Mouse (Mus musculus): ENCODE data around the gene Cep128. TPM values are rescaled to one million over a fixed set of nuclear protein-coding genes. Genes with fewer than 3 reads are reported as not detected.
A peak's percentile ranks its signal among the peaks of the same experiment; 100 is the strongest.

The Cep128 gene
- 12.9 TPM in 2 replicates for polyA plus RNA-seq (2014; fragmentation: Nextera tagmentation; extraction: Ambion mirVana)

DNA sequence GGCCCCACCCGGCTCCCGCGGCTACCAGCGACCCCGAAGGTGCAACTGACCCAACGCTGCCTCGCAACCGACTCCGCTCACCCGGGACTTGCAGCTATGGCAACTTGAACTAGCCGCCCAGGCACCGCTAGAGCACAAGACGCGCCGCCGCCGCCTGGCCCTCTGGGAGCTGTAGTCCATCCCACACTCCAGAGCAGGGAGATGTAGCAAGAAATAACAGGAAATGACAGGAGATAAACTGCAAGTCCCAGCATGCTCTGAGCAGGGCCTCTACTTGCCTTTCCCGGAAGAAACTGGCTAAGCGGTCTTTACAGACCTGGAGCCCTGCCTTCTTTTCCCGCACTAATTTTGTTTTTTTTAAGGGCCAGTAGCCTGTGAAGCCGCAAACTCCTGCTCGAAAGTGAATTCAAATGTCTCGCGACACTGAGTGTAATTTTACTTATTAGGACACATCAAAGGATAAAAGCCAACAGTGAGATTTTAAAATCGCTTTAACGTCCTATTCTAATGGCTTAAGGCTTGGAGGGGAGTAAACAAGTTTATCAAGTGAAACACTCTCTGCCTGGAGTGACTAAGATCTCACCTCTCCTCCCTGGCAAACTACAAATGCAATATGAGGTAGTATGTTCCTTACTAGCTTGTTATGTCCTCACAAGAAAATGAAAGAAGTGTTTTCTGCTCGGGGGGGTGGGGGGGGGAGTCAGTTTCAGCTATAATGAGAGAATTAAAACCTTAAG lies at the start of gene Cep128, which contains the start of gene Tshr:
Gene Cep128, minus strand, starts transcription at position 129 of the 737 bp plus-strand sequence.
Gene Tshr, plus strand, starts transcription at position 283 of the 737 bp plus-strand sequence.
- no peaks in the 10 kb centered on the region for H3K9me3 ChIP-seq (ENCODE audit: control insufficient read depth, low read length)
- H3K9ac ChIP-seq (ENCODE audit: low read length) = peak within 1 kb of the TSS; percentile 61
- H3K27ac ChIP-seq (ENCODE audit: low read depth, low read length) = no peak within 1 kb of the TSS
- no peaks in the 10 kb centered on the region for H3K36me3 ChIP-seq (ENCODE audit: control insufficient read depth, insufficient read depth, low read length)
- H3K4me3 ChIP-seq (ENCODE audit: low read depth, low read length) = peak within 1 kb of the TSS; percentile 68
- H3K27me3 ChIP-seq (ENCODE audit: control insufficient read depth, insufficient read depth, low read length) = no peaks in the 10 kb centered on the region
- peak within 1 kb of the TSS; percentile 79 for H3K4me2 ChIP-seq (ENCODE audit: low read depth, low read length, severe bottlenecking)
- WGBS = 2% methylated on average over 27 of the region's 27 CpGs
- peak; percentile 100 for ATAC-seq (replicated peaks; ENCODE audit: low FRiP score)
- H3K4me1 ChIP-seq (replicated peaks; ENCODE audit: control insufficient read depth, insufficient read depth, low read length) = no peaks in the 10 kb centered on the region; the same call in 1 of the 2 replicates
- peak; percentile 96 for DNase-seq (ENCODE audit: low spot score)

DNA sequence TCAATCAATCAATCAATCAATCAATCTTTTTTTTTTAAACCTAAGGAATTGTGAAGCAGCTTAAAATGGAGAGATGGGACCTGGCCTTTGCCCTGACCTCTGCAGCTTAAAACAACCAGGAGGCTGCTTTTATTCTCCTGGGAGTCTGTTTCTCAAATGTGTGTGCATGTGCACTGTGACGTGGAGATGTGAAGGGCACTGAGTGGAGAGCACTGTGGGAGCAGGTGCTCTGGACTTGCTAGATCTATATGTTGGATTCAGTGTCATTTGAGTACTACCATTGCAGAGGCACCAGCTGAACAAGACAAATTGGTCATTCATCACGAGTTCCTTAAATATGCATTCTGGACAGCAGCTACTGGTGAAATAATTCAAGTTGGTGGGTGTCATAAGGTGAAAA lies 42.9 kb upstream of the Cep128 start:
- no peak for ATAC-seq (replicated peaks; ENCODE audit: low FRiP score)
- Histone ChIP-seq H3K27me3 (ENCODE audit: control insufficient read depth, insufficient read depth, low read length) (no peaks in the 10 kb centered on the region), H3K4me3 (ENCODE audit: low read depth, low read length) (no peak overlapping the region), H3K36me3 (ENCODE audit: control insufficient read depth, insufficient read depth, low read length) (no peaks in the 10 kb centered on the region), H3K4me1 (replicated peaks; ENCODE audit: control insufficient read depth, insufficient read depth, low read length) (no peaks in the 10 kb centered on the region), H3K9ac (ENCODE audit: low read length) (no peak overlapping the region), H3K27ac (ENCODE audit: low read depth, low read length) (no peak overlapping the region), H3K4me2 (ENCODE audit: low read depth, low read length, severe bottlenecking) (no peak overlapping the region), H3K9me3 (ENCODE audit: control insufficient read depth, low read length) (no peaks in the 10 kb centered on the region)
- 74% methylated on average over 2 of the region's 2 CpGs for WGBS
- DNase-seq (ENCODE audit: low spot score) = no peak

- 48% methylated on average over 4 of the region's 4 CpGs for WGBS
- no peak overlapping the region for H3K4me2 ChIP-seq (ENCODE audit: low read depth, low read length, severe bottlenecking)
- no peaks in the 10 kb centered on the region for H3K9me3 ChIP-seq (ENCODE audit: control insufficient read depth, low read length)
- H3K27me3 ChIP-seq (ENCODE audit: control insufficient read depth, insufficient read depth, low read length) = no peaks in the 10 kb centered on the region
- H3K4me3 ChIP-seq (ENCODE audit: low read depth, low read length) = no peak overlapping the region
- no peak overlapping the region for H3K9ac ChIP-seq (ENCODE audit: low read length)
- H3K27ac ChIP-seq (ENCODE audit: low read depth, low read length) = no peak overlapping the region
- no peak for ATAC-seq (replicated peaks; ENCODE audit: low FRiP score)
- H3K36me3 ChIP-seq (ENCODE audit: control insufficient read depth, insufficient read depth, low read length) = no peaks in the 10 kb centered on the region
- DNase-seq (ENCODE audit: low spot score) = no peak
- no peaks in the 10 kb centered on the region for H3K4me1 ChIP-seq (replicated peaks; ENCODE audit: control insufficient read depth, insufficient read depth, low read length)
Measured at GRCm38 (mm10) chr12:91426499-91426898, 42.3 kb upstream of the Cep128 start.

- Histone ChIP-seq H3K27ac (ENCODE audit: low read depth, low read length) (no peak overlapping the region), H3K9ac (ENCODE audit: low read length) (no peak overlapping the region), H3K27me3 (ENCODE audit: control insufficient read depth, insufficient read depth, low read length) (no peaks in the 10 kb centered on the region), H3K9me3 (ENCODE audit: control insufficient read depth, low read length) (no peaks in the 10 kb centered on the region), H3K4me3 (ENCODE audit: low read depth, low read length) (no peak overlapping the region), H3K4me1 (replicated peaks; ENCODE audit: control insufficient read depth, insufficient read depth, low read length) (no peaks in the 10 kb centered on the region), H3K4me2 (ENCODE audit: low read depth, low read length, severe bottlenecking) (no peak overlapping the region), H3K36me3 (ENCODE audit: control insufficient read depth, insufficient read depth, low read length) (no peaks in the 10 kb centered on the region)
- ATAC-seq (replicated peaks; ENCODE audit: low FRiP score) (0 out of 2 replicates have a peak, but pooled peaks have one; percentile 53), DNase-seq (ENCODE audit: low spot score) (no peak)
- WGBS = 78% methylated on average over 11 of the region's 11 CpGs
Measured at GRCm38 (mm10) chr12:91423125-91423820, 39.1 kb upstream of the Cep128 start.

- no peaks in the 10 kb centered on the region for H3K4me1 ChIP-seq (replicated peaks; ENCODE audit: control insufficient read depth, insufficient read depth, low read length)
- H3K4me3 ChIP-seq (ENCODE audit: low read depth, low read length) = no peak overlapping the region
- no peak overlapping the region for H3K4me2 ChIP-seq (ENCODE audit: low read depth, low read length, severe bottlenecking)
- DNase-seq (ENCODE audit: low spot score) = no peak
- H3K9ac ChIP-seq (ENCODE audit: low read length) = no peak overlapping the region
- H3K9me3 ChIP-seq (ENCODE audit: control insufficient read depth, low read length) = no peaks in the 10 kb centered on the region
- H3K27me3 ChIP-seq (ENCODE audit: control insufficient read depth, insufficient read depth, low read length) = no peaks in the 10 kb centered on the region
- H3K27ac ChIP-seq (ENCODE audit: low read depth, low read length) = no peak overlapping the region
- ATAC-seq (replicated peaks; ENCODE audit: low FRiP score) = no peak
- no peaks in the 10 kb centered on the region for H3K36me3 ChIP-seq (ENCODE audit: control insufficient read depth, insufficient read depth, low read length)
- 54% methylated on average over 9 of the region's 9 CpGs for WGBS
Measured at GRCm38 (mm10) chr12:91421272-91421671, 37.1 kb upstream of the Cep128 start.

DNA sequence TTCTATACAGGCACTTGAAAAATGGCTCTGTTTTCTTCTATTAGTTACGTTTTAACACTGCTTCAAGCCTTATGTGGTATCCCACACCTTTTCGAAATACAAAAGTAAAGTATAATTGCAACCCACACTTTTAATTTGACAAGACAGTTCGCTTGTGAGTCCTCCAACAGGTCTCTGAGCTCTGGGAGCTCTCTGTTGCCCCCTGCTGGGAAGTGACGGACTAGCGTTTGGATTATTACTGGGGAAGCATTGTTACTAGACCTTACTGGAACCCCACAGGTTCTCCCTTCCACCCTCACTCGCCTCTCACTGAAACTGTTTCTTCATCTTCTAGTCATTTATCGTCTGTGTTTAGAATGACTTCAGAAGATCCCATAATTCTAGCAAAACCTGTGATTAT lies 34.6 kb upstream of the Cep128 start:
- 55% methylated on average over 7 of the region's 7 CpGs for WGBS

DNA sequence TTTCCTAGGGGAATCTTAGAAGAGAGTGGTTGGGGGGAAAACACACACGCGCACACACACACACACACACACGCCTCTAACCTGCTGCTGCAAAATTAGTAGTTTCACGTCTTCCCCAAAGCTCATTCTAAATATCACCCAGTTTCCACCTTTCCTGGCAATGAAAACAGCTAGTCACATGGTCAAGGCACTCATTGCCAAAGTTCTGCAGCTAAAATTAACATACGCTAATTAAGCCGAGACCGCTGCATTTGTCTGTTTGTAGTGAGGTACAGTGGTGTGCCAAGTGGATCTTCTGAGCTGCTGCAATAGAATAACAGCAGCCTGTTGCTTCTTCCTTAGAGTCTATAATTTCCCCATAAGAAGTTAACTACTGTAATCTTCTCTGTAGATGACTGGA lies 32.6 kb upstream of the Cep128 start:
- ATAC-seq (replicated peaks; ENCODE audit: low FRiP score) = no peak
- Histone ChIP-seq H3K9me3 (ENCODE audit: control insufficient read depth, low read length) (no peaks in the 10 kb centered on the region), H3K4me3 (ENCODE audit: low read depth, low read length) (no peak overlapping the region), H3K27me3 (ENCODE audit: control insufficient read depth, insufficient read depth, low read length) (no peaks in the 10 kb centered on the region), H3K4me2 (ENCODE audit: low read depth, low read length, severe bottlenecking) (no peak overlapping the region), H3K4me1 (replicated peaks; ENCODE audit: control insufficient read depth, insufficient read depth, low read length) (0 out of 2 replicates have a peak, but pooled peaks cover 2% of the 10 kb centered on the region), H3K9ac (ENCODE audit: low read length) (no peak overlapping the region), H3K27ac (ENCODE audit: low read depth, low read length) (no peak overlapping the region), H3K36me3 (ENCODE audit: control insufficient read depth, insufficient read depth, low read length) (no peaks in the 10 kb centered on the region)
- DNase-seq (ENCODE audit: low spot score) = no peak
- WGBS = 94% methylated on average over 7 of the region's 7 CpGs

More for the DNA sequence above, 34.6 kb upstream of the Cep128 start:
- no peak overlapping the region for H3K9ac ChIP-seq (ENCODE audit: low read length)
- no peak overlapping the region for H3K4me3 ChIP-seq (ENCODE audit: low read depth, low read length)
- DNase-seq (ENCODE audit: low spot score) = peak; percentile 73
- no peaks in the 10 kb centered on the region for H3K4me1 ChIP-seq (replicated peaks; ENCODE audit: control insufficient read depth, insufficient read depth, low read length)
- no peak; the same call in 1 of the 2 replicates for ATAC-seq (replicated peaks; ENCODE audit: low FRiP score)
- H3K9me3 ChIP-seq (ENCODE audit: control insufficient read depth, low read length) = no peaks in the 10 kb centered on the region
- H3K27me3 ChIP-seq (ENCODE audit: control insufficient read depth, insufficient read depth, low read length) = no peaks in the 10 kb centered on the region
- H3K36me3 ChIP-seq (ENCODE audit: control insufficient read depth, insufficient read depth, low read length) = no peaks in the 10 kb centered on the region
- H3K4me2 ChIP-seq (ENCODE audit: low read depth, low read length, severe bottlenecking) = no peak overlapping the region
- H3K27ac ChIP-seq (ENCODE audit: low read depth, low read length) = no peak overlapping the region

DNA sequence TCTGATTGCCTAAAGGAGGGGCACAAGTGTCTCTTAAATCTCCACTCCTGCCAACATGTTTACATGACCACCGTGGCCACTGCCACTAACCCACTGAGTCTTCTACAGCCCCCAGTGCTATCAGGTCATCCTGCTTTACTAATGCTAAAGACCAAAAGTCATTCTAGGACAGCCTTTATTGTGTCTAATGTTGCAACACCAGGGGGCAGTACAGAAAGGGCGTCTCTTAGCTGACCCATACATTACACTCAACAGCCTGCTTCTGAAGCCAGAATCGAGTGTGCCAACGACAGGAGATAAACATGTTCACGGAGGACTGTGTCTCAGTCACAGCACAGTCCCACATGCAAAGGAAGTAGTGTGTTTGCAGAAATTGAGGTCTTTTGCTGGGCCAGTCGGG lies 30.9 kb upstream of the Cep128 start:
- Histone ChIP-seq H3K27me3 (ENCODE audit: control insufficient read depth, insufficient read depth, low read length) (no peaks in the 10 kb centered on the region), H3K4me1 (replicated peaks; ENCODE audit: control insufficient read depth, insufficient read depth, low read length) (0 out of 2 replicates have a peak, but pooled peaks cover 2% of the 10 kb centered on the region), H3K36me3 (ENCODE audit: control insufficient read depth, insufficient read depth, low read length) (no peaks in the 10 kb centered on the region), H3K27ac (ENCODE audit: low read depth, low read length) (no peak overlapping the region), H3K9ac (ENCODE audit: low read length) (no peak overlapping the region), H3K9me3 (ENCODE audit: control insufficient read depth, low read length) (no peaks in the 10 kb centered on the region), H3K4me2 (ENCODE audit: low read depth, low read length, severe bottlenecking) (no peak overlapping the region), H3K4me3 (ENCODE audit: low read depth, low read length) (no peak overlapping the region)
- DNase-seq (ENCODE audit: low spot score) (no peak), ATAC-seq (replicated peaks; ENCODE audit: low FRiP score) (no peak)
- WGBS = 79% methylated on average over 6 of the region's 6 CpGs

Data from forebrain, embryonic 11.5 days (tissue).